Mouse (Mus musculus): Measurements from ENCODE around the gene Shc1. TPM values are rescaled to one million over a fixed set of nuclear protein-coding genes. Genes with fewer than 3 reads are reported as not detected.
"Not testable (repeated sequence)": the region's sequence is repeated elsewhere in the genome, so short reads cannot be mapped to it uniquely, and the experiment has no call there.

Gene Shc1
- total and polyA plus RNA-seq, 3 experiments = 40.9 to 124 (median 118) TPM

DNA sequence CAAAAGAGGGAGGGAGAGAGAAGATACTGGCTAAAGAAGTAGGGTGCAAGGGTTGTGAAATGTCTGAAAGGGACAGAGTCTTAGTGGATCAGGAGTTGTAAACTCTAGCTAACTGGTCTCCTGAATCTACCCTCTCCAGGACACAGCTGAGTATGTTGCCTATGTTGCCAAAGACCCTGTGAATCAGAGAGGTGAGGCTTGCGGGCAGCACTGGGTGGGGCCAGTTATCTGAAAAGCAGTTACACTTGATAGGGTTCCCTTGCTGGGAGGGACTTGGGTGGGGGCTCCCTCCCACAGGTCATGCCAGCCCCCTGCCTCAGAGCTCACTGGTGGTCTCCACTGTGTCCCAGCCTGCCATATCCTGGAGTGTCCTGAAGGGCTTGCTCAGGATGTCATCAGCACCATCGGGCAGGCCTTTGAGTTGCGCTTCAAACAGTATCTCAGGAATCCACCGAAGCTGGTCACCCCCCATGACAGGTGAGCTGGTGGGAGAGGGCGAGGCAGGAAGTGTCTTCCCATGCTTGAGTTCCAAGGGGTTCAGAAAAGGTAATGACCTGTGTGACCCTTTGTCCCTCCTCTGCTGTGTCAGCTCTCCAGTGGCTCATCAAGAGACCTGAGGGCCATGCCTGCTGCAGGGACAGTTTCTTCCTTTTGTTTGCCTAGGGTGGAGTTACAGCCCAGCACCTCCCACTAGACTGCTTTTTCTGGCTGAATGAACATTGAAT is 6.3 kb downstream of the Shc1 start:
- TF ChIP-seq GATA2 (IDR thresholded peaks at IDR 0.05; ENCODE audit: borderline replicate concordance, low read depth, low read length) (no peak), POLR2AphosphoS5 (IDR thresholded peaks at IDR 0.05; ENCODE audit: insufficient replicate concordance, low read depth, low read length) (no peak), CTCF (IDR thresholded peaks at IDR 0.05; ENCODE audit: low read depth, low read length) (no peak), GATA1 (IDR thresholded peaks at IDR 0.05; ENCODE audit: borderline replicate concordance, low read length) (no peak), TAL1 (conservative IDR thresholded peaks at IDR 0.05; ENCODE audit: low read depth, low read length) (no peak)
- Histone ChIP-seq H3K4me3 (ENCODE audit: low read depth, low read length) (peak overlapping the region; percentile 58; the same call in 1 of the 2 replicates), H3K36me3 (replicated peaks) (peaks cover 74% of the 10 kb centered on the region), H3K9me3 (replicated peaks) (no peaks in the 10 kb centered on the region), H3K4me1 (ENCODE audit: insufficient read depth, low read depth, low read length) (peaks cover 74% of the 10 kb centered on the region), H3K27me3 (ENCODE audit: insufficient read depth, low read length) (no peaks in the 10 kb centered on the region)
- no peak for ATAC-seq (ENCODE audit: extremely low read depth, insufficient number of reproducible peaks, low FRiP score, poor library complexity, severe bottlenecking)
- DNase-seq (ENCODE audit: low spot score) = peak; percentile 10

- Histone ChIP-seq H3K4me1 (ENCODE audit: insufficient read depth, low read depth, low read length) (peaks cover 71% of the 10 kb centered on the region), H3K9me3 (replicated peaks) (no peaks in the 10 kb centered on the region), H3K36me3 (replicated peaks) (peaks cover 76% of the 10 kb centered on the region), H3K4me3 (ENCODE audit: low read depth, low read length) (no peak overlapping the region; the same call in 1 of the 2 replicates), H3K27me3 (ENCODE audit: insufficient read depth, low read length) (no peaks in the 10 kb centered on the region)
- ATAC-seq (ENCODE audit: extremely low read depth, insufficient number of reproducible peaks, low FRiP score, poor library complexity, severe bottlenecking) = no peak
- TF ChIP-seq GATA1 (IDR thresholded peaks at IDR 0.05; ENCODE audit: borderline replicate concordance, low read length) = no peak
- no peak for TF ChIP-seq GATA2 (IDR thresholded peaks at IDR 0.05; ENCODE audit: borderline replicate concordance, low read depth, low read length)
- DNase-seq (ENCODE audit: low spot score) = no peak
Observed at GRCm38 (mm10) chr3:89425141-89425525, 6.9 kb downstream of the Shc1 start.

- H3K36me3 ChIP-seq (replicated peaks) = peaks cover 76% of the 10 kb centered on the region
- TF ChIP-seq TAL1 (conservative IDR thresholded peaks at IDR 0.05; ENCODE audit: low read depth, low read length) = 0 out of 2 replicates have a peak, but pooled peaks have one; percentile 19
- no peak for TF ChIP-seq GATA1 (IDR thresholded peaks at IDR 0.05; ENCODE audit: borderline replicate concordance, low read length)
- no peak for ATAC-seq (ENCODE audit: extremely low read depth, insufficient number of reproducible peaks, low FRiP score, poor library complexity, severe bottlenecking)
- H3K4me3 ChIP-seq (ENCODE audit: low read depth, low read length) = no peak overlapping the region; the same call in 1 of the 2 replicates
- DNase-seq (ENCODE audit: low spot score) = no peak
- peaks cover 71% of the 10 kb centered on the region for H3K4me1 ChIP-seq (ENCODE audit: insufficient read depth, low read depth, low read length)
- no peaks in the 10 kb centered on the region for H3K9me3 ChIP-seq (replicated peaks)
- H3K27me3 ChIP-seq (ENCODE audit: insufficient read depth, low read length) = no peaks in the 10 kb centered on the region
Observed at GRCm38 (mm10) chr3:89425876-89426275, 7.6 kb downstream of the Shc1 start.

- H3K4me3 ChIP-seq (ENCODE audit: low read depth, low read length); H3K27me3 ChIP-seq (ENCODE audit: insufficient read depth, low read length); ATAC-seq (ENCODE audit: extremely low read depth, insufficient number of reproducible peaks, low FRiP score, poor library complexity, severe bottlenecking); H3K9me3 ChIP-seq (replicated peaks); DNase-seq (ENCODE audit: low spot score): not testable (repeated sequence)
- Histone ChIP-seq H3K36me3 (replicated peaks) (peaks cover 74% of the 10 kb centered on the region), H3K4me1 (ENCODE audit: insufficient read depth, low read depth, low read length) (peaks cover 60% of the 10 kb centered on the region)
Observed at GRCm38 (mm10) chr3:89429021-89429420, 10.8 kb downstream of the Shc1 start.

DNA sequence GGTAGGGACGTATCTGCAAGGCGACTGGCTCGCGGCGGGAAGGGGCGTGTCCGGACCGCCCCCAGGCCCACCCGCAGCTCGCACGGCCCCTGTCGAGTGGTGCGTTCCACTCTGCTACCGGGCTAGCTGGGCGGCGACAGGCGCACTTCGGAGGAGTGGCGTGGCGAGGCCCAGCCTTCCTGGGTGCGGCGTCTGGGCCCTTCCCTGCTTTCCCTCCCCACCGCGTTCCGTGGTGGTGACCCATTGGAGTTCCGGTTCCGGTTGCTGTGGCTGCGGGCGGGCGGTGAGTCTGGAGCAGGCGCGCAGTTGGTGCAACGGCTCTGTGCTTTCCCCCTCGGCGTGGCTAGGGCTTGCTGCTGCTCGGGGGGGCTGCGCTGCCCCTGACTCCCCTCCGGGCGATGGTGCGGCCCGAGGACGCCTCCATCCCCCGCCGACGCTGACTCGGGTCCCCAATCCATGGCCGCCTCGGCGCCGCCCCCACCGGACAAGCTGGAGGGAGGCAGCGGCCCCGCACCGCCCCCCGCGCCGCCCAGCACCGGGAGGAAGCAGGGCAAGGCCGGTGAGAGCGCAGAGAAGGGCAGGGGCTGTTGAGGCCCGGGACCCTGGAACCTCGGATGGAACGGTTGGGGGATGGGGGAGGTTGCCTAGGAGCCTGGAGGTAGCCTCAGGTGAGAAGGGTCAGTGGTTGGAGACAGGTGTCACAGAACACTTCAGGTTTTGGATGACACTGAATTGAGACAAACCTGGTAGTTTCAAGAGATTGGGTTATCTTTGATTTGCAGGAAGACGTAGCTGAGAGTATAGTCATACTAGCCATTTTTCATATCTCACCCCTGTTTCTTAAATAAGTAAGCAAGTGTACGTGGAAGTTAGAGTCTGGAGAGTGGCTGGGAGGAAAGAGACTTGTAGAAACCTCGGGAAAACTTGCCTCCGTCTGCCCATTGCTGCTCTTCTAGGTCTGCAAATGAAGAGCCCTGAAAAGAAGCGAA is 12.2 kb downstream of the Shc1 start, which contains the start of gene Pygo2:
Gene Pygo2, plus strand, starts transcription at position 44 of the 989 bp plus-strand sequence.
- TF ChIP-seq GATA1 (IDR thresholded peaks at IDR 0.05; ENCODE audit: borderline replicate concordance, low read length) (no peak), POLR2AphosphoS5 (IDR thresholded peaks at IDR 0.05; ENCODE audit: insufficient replicate concordance, low read depth, low read length) (no peak), TAL1 (conservative IDR thresholded peaks at IDR 0.05; ENCODE audit: low read depth, low read length) (no peak), CTCF (IDR thresholded peaks at IDR 0.05; ENCODE audit: low read depth, low read length) (no peak), GATA2 (IDR thresholded peaks at IDR 0.05; ENCODE audit: borderline replicate concordance, low read depth, low read length) (no peak)
- H3K4me1 ChIP-seq (ENCODE audit: insufficient read depth, low read depth, low read length) = peaks cover 52% of the 10 kb centered on the region
- ATAC-seq (ENCODE audit: extremely low read depth, insufficient number of reproducible peaks, low FRiP score, poor library complexity, severe bottlenecking) = peak; percentile 89
- H3K4me3 ChIP-seq (ENCODE audit: low read depth, low read length) = peak within 1 kb of the TSS; percentile 96
- H3K9me3 ChIP-seq (replicated peaks) = no peaks in the 10 kb centered on the region
- H3K27me3 ChIP-seq (ENCODE audit: insufficient read depth, low read length) = no peaks in the 10 kb centered on the region
- peaks cover 75% of the 10 kb centered on the region for H3K36me3 ChIP-seq (replicated peaks)
- peak; percentile 92 for DNase-seq (ENCODE audit: low spot score)

DNA sequence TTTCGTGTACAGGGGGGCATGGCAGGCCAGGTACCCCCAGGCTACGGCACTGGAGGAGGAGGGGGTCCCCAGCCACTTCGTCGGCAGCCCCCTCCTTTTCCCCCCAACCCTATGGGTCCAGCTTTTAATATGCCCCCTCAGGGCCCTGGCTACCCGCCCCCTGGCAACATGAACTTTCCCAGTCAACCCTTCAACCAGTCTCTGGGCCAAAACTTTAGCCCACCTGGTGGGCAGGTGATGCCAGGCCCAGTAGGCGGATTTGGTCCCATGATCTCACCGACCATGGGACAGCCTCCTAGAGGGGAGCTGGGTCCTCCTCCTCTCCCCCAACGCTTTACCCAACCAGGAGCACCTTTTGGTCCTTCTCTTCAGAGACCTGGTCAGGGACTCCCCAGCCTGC is 14.4 kb downstream of the Shc1 start:
- no peak for ATAC-seq (ENCODE audit: extremely low read depth, insufficient number of reproducible peaks, low FRiP score, poor library complexity, severe bottlenecking)
- TF ChIP-seq TAL1 (conservative IDR thresholded peaks at IDR 0.05; ENCODE audit: low read depth, low read length) = no peak
- no peak for TF ChIP-seq GATA2 (IDR thresholded peaks at IDR 0.05; ENCODE audit: borderline replicate concordance, low read depth, low read length)
- TF ChIP-seq CTCF (IDR thresholded peaks at IDR 0.05; ENCODE audit: low read depth, low read length) = no peak
- no peak for TF ChIP-seq POLR2AphosphoS5 (IDR thresholded peaks at IDR 0.05; ENCODE audit: insufficient replicate concordance, low read depth, low read length)
- no peak for TF ChIP-seq GATA1 (IDR thresholded peaks at IDR 0.05; ENCODE audit: borderline replicate concordance, low read length)
- DNase-seq (ENCODE audit: low spot score) = no peak
- H3K36me3 ChIP-seq (replicated peaks) = peaks cover 56% of the 10 kb centered on the region
- H3K4me1 ChIP-seq (ENCODE audit: insufficient read depth, low read depth, low read length) = peaks cover 52% of the 10 kb centered on the region
- H3K9me3 ChIP-seq (replicated peaks) = no peaks in the 10 kb centered on the region
- H3K4me3 ChIP-seq (ENCODE audit: low read depth, low read length) = no peak overlapping the region
- no peaks in the 10 kb centered on the region for H3K27me3 ChIP-seq (ENCODE audit: insufficient read depth, low read length)
